Mouse (Mus musculus) MEL (cell line): ENCODE measurements at regions not wholly inside any gene's neighbourhood (a gene's known extent, or its start where the extent isn't known, plus 50 kb on each side); places are given as distances from the start of the nearest gene placed in this dataset.

Source experiments
- DNase-seq: peaks from one replicate; pipeline ENCODE4 v3.0.0; 2011; ENCODE audit warnings: low read depth, low spot score
- H3K27ac ChIP-seq: 2 replicates; pipeline ENCODE4 v1.5.1; 2012; ENCODE audit warnings: low read depth, mild to moderate bottlenecking, control low read depth, low read length, moderate library complexity; ENCODE audit not compliant: control insufficient read depth
- H3K27me3 ChIP-seq, 2 experiments: fragments of 150-350 bp in 1 of 2; sonication (generic) in 1 of 2; 2 replicates each; pipeline ENCODE4 v1.6.1; 2012; ENCODE audit warnings: low read length in 2 of 2, mild to moderate bottlenecking in 2 of 2, improper control_type of control experiment in 1 of 2, moderate library complexity in 1 of 2; ENCODE audit not compliant: insufficient read depth in 2 of 2, control insufficient read depth in 1 of 2
- H3K36me3 ChIP-seq, 2 experiments: 2 replicates each; pipeline ENCODE4 v1.6.1; 2012 to 2014; ENCODE audit warnings: low read length in 2 of 2, improper control_type of control experiment in 1 of 2, inconsistent platforms in 1 of 2, mild to moderate bottlenecking in 1 of 2; ENCODE audit not compliant: insufficient read depth in 2 of 2, control insufficient read depth in 1 of 2
- H3K4me1 ChIP-seq, 2 experiments: fragments of 150-350 bp in 1 of 2; sonication (generic) in 1 of 2; 2 replicates each; pipeline ENCODE4 v1.6.1; 2012; ENCODE audit warnings: low read length in 2 of 2, improper control_type of control experiment in 1 of 2, mild to moderate bottlenecking in 1 of 2; ENCODE audit not compliant: insufficient read depth in 2 of 2, control insufficient read depth in 1 of 2
- H3K4me3 ChIP-seq, 2 experiments: fragments of 150-350 bp in 1 of 2; sonication (generic) in 1 of 2; 2 replicates each; pipeline ENCODE4 v1.5.1; 2012; ENCODE audit warnings: low read depth in 2 of 2, low read length in 2 of 2, mild to moderate bottlenecking in 2 of 2, moderate library complexity in 2 of 2, control low read depth in 1 of 2, improper control_type of control experiment in 1 of 2; ENCODE audit not compliant: control insufficient read depth in 1 of 2, insufficient read depth in 1 of 2
- H3K79me2 ChIP-seq: 2 replicates; pipeline ENCODE4 v1.6.1; 2012; ENCODE audit warnings: mild to moderate bottlenecking, low read length, moderate library complexity; ENCODE audit not compliant: control insufficient read depth, poor library complexity, insufficient read depth
- H3K9ac ChIP-seq: 2 replicates; pipeline ENCODE4 v1.6.1; 2012; ENCODE audit warnings: low read depth, mild to moderate bottlenecking, control low read depth, low read length, moderate library complexity; ENCODE audit not compliant: control insufficient read depth, poor library complexity, severe bottlenecking
- H3K9me3 ChIP-seq: fragments of 150-350 bp; sonication (generic); replicated peaks from 2 replicates; pipeline ENCODE4 v1.6.1; 2012; ENCODE audit warnings: mild to moderate bottlenecking, low read length, improper control_type of control experiment, moderate library complexity; ENCODE audit not compliant: insufficient read depth
- BHLHE40 ChIP-seq: IDR thresholded peaks from 2 replicates; pipeline ENCODE4 v1.6.1; 2012; ENCODE audit warnings: low read depth, mild to moderate bottlenecking, inconsistent platforms, low read length, improper control_type of control experiment, borderline replicate concordance
- CHD1 ChIP-seq: IDR thresholded peaks from 2 replicates; pipeline ENCODE4 v1.6.1; 2012; ENCODE audit warnings: low read depth, mild to moderate bottlenecking, inconsistent platforms, low read length, improper control_type of control experiment
- CHD2 ChIP-seq: IDR thresholded peaks from 2 replicates; pipeline ENCODE4 v1.6.1; 2011; ENCODE audit warnings: low read length, improper control_type of control experiment
- EP300 ChIP-seq, 2 experiments: IDR thresholded peaks; 2 replicates each; pipeline ENCODE4 v1.6.1; 2011; ENCODE audit warnings: improper control_type of control experiment in 2 of 2, low read length in 2 of 2, low read depth in 1 of 2, mild to moderate bottlenecking in 1 of 2
- GABPA ChIP-seq: IDR thresholded peaks from 2 replicates; pipeline ENCODE4 v1.6.1; 2012; ENCODE audit warnings: low read depth, mild to moderate bottlenecking, inconsistent platforms, low read length, improper control_type of control experiment, moderate library complexity
- JUND ChIP-seq: IDR thresholded peaks from 2 replicates; pipeline ENCODE4 v1.6.1; 2011; ENCODE audit warnings: low read depth, mild to moderate bottlenecking, improper control_type of control experiment, low read length
- NELFE ChIP-seq: IDR thresholded peaks from 2 replicates; pipeline ENCODE4 v1.6.1; 2011; ENCODE audit warnings: low read depth, low read length, improper control_type of control experiment
- NRF1 ChIP-seq: IDR thresholded peaks from 2 replicates; pipeline ENCODE4 v1.6.1; 2014; ENCODE audit warnings: low read depth, mild to moderate bottlenecking, inconsistent platforms, low read length, improper control_type of control experiment, moderate library complexity; ENCODE audit not compliant: poor library complexity, insufficient read depth, severe bottlenecking
- POLR2A ChIP-seq, 2 experiments: IDR thresholded peaks; 2 replicates each; pipeline ENCODE4 v1.6.1; 2011 to 2012; ENCODE audit warnings: low read length in 2 of 2, mild to moderate bottlenecking in 2 of 2, control low read depth in 1 of 2, improper control_type of control experiment in 1 of 2, low read depth in 1 of 2, moderate library complexity in 1 of 2; ENCODE audit not compliant: control insufficient read depth in 1 of 2, insufficient read depth in 1 of 2, poor library complexity in 1 of 2
- POLR2AphosphoS2 ChIP-seq: IDR thresholded peaks from 2 replicates; pipeline ENCODE4 v1.6.1; 2011; ENCODE audit warnings: low read length, improper control_type of control experiment
- POLR2AphosphoS5 ChIP-seq: IDR thresholded peaks from 2 replicates; pipeline ENCODE4 v1.6.1; 2012; ENCODE audit warnings: low read depth, borderline replicate concordance, mild to moderate bottlenecking, inconsistent platforms, low read length, moderate library complexity, mixed read lengths
- RCOR1 ChIP-seq: IDR thresholded peaks from 2 replicates; pipeline ENCODE4 v1.6.1; 2012; ENCODE audit warnings: low read depth, mild to moderate bottlenecking, inconsistent platforms, low read length, improper control_type of control experiment
- SIN3A ChIP-seq: IDR thresholded peaks from 2 replicates; pipeline ENCODE4 v1.6.1; 2012; ENCODE audit warnings: low read length, improper control_type of control experiment, inconsistent platforms
- TBP ChIP-seq: IDR thresholded peaks from 2 replicates; pipeline ENCODE4 v1.8.0; 2011; ENCODE audit warnings: low read depth, low read length, improper control_type of control experiment
- ZKSCAN1 ChIP-seq: IDR thresholded peaks from 2 replicates; pipeline ENCODE4 v1.6.1; 2012; ENCODE audit warnings: low read depth, mild to moderate bottlenecking, inconsistent platforms, low read length, improper control_type of control experiment, moderate library complexity
- ZMIZ1 ChIP-seq: IDR thresholded peaks from 2 replicates; pipeline ENCODE4 v1.6.1; 2012; ENCODE audit warnings: low read depth, mild to moderate bottlenecking, inconsistent platforms, low read length, improper control_type of control experiment, moderate library complexity

- DNase-seq: no peak
- Histone ChIP-seq H3K9ac (no peak overlapping the region), H3K79me2 (no peaks in the 10 kb centered on the region), H3K36me3 (no peaks in the 10 kb centered on the region), H3K9me3 (no peaks in the 10 kb centered on the region), H3K4me3 (no peak overlapping the region), H3K27me3 (no peaks in the 10 kb centered on the region), H3K4me1 (no peaks in the 10 kb centered on the region), H3K27ac (no peak overlapping the region)
- no peak for TF ChIP-seq JUND
- no peak for TF ChIP-seq CHD1
- TF ChIP-seq ZMIZ1: no peak
- TF ChIP-seq BHLHE40: no peak
- no peak for TF ChIP-seq POLR2A (IDR thresholded peaks at IDR 0.05; ENCODE audit: control insufficient read depth in 1 of 2, insufficient read depth in 1 of 2, low read depth in 1 of 2, low read length in 2 of 2, poor library complexity in 1 of 2)
- TF ChIP-seq CHD2: no peak
- no peak for TF ChIP-seq EP300 (IDR thresholded peaks at IDR 0.05; ENCODE audit: low read depth in 1 of 2, low read length in 2 of 2)
- no peak for TF ChIP-seq NELFE
- TF ChIP-seq POLR2AphosphoS2: no peak
- TF ChIP-seq GABPA: no peak
- TF ChIP-seq SIN3A: no peak
- TF ChIP-seq TBP: no peak
- no peak for TF ChIP-seq NRF1
Measured at GRCm38 (mm10) chr3:18623831-18624304, 675.7 kb downstream of the Cypt12 start.

DNA sequence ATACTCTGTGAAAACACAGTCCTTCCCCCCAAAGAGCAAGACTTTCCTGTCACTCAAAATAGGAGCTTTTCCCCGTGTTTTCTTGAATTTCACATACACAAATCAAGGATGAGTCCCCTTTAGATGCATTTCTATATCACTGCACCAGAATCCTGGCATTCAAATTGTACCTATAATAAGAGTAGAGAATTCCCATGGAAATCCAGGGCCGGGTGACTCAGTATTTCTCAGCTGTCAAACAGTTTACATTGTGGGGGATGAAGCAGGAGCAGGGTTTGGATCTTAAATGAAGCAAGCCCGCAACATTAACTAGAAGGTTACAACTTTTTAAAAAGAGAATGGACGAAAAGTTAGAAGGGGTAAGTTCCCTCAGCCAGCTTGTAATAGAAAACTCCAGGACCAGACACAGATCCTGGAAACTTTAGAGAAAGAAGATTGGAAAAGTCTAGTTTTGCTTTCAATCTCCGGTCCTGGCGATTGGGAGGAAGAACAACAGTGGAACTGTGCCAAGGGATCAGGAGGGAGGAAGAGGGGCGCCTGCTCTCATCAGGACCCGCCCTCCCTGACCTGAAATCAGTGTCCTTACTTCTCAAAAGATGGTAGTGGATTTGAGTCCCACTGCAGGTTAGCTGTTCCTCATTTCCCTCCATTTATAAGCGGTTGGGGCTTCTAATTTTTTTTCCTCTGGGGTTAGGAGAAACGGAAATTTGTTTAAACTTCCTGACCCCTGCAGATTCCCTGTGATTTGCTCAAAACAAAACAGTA, 676.4 kb downstream of the Cypt12 start:
- Histone ChIP-seq H3K79me2 (no peaks in the 10 kb centered on the region), H3K27me3 (no peaks in the 10 kb centered on the region), H3K27ac (no peak overlapping the region), H3K4me3 (no peak overlapping the region), H3K9ac (no peak overlapping the region), H3K36me3 (no peaks in the 10 kb centered on the region), H3K4me1 (no peaks in the 10 kb centered on the region), H3K9me3 (no peaks in the 10 kb centered on the region)
- TF ChIP-seq RCOR1 (no peak), POLR2AphosphoS5 (no peak), NELFE (no peak), ZKSCAN1 (no peak), JUND (no peak)
- DNase-seq: no peak
